Mouse (Mus musculus) G1E-ER4 (cell line): Measurements from ENCODE around the gene Platr17. TPM values are rescaled to one million over a fixed set of nuclear protein-coding genes. Genes with fewer than 3 reads are reported as not detected.

Experiments used
- GATA1 ChIP-seq: IDR thresholded peaks from one replicate; pipeline ENCODE4 v1.8.0; 2012; ENCODE audit warnings: low read length, inconsistent platforms
- polyA plus RNA-seq: library from polyadenylated mRNA; stranded (reverse); fragments of >175 nt; gene quantifications from 2 replicates; pipeline ENCODE4 v1.2.3, GENCODE M21; 2012

Gene Platr17
- polyA plus RNA-seq, 1 experiment: not detected

- no peak for TF ChIP-seq GATA1
These were observed 3.6 kb downstream of the Platr17 start for GRCm38 (mm10) chr17:33908331-33909076.

- no peak for TF ChIP-seq GATA1
These were observed 4.3 kb downstream of the Platr17 start, which contains the start of gene Daxx for GRCm38 (mm10) chr17:33909077-33909868. Daxx (plus strand) TSS chr17:33909414.

- TF ChIP-seq GATA1: no peak
These were observed 4.9 kb downstream of the Platr17 start for GRCm38 (mm10) chr17:33909869-33910250.

GRCm38 (mm10) chr17:33910346-33911051 lies 5.6 kb downstream of the Platr17 start:
- TF ChIP-seq GATA1: no peak

GRCm38 (mm10) chr17:33911052-33911812 lies 6.3 kb downstream of the Platr17 start:
- TF ChIP-seq GATA1: no peak

GRCm38 (mm10) chr17:33911813-33912414 lies 7.0 kb downstream of the Platr17 start:
- TF ChIP-seq GATA1: no peak

- TF ChIP-seq GATA1: no peak
These were observed 8.3 kb downstream of the Platr17 start for GRCm38 (mm10) chr17:33913264-33913663.

GRCm38 (mm10) chr17:33913905-33914304 lies 9.0 kb downstream of the Platr17 start:
- no peak for TF ChIP-seq GATA1

- no peak for TF ChIP-seq GATA1
These were observed 10.0 kb downstream of the Platr17 start for GRCm38 (mm10) chr17:33914969-33915391.

GRCm38 (mm10) chr17:33915671-33916250 lies 10.8 kb downstream of the Platr17 start, which contains the start of the genes Tapbp and Zbtb22:
Tapbp (plus strand) TSS chr17:33915899.
Zbtb22 (plus strand) TSS chr17:33915904.
- no peak for TF ChIP-seq GATA1

- TF ChIP-seq GATA1: no peak
These were observed 11.4 kb downstream of the Platr17 start for GRCm38 (mm10) chr17:33916294-33916693.

- no peak for TF ChIP-seq GATA1
These were observed 12.1 kb downstream of the Platr17 start for GRCm38 (mm10) chr17:33916847-33917655.

GRCm38 (mm10) chr17:33917656-33918292 lies 12.8 kb downstream of the Platr17 start:
- TF ChIP-seq GATA1: no peak
